Mouse (Mus musculus) hindlimb bud, embryonic 11.5 days (tissue): ENCODE measurements around the gene Rnf150.

Source experiments
- DNase-seq: peaks from one replicate; pipeline ENCODE4 v3.0.0-alpha.2; 2012; ENCODE audit warnings: low read depth, low spot score; ENCODE audit errors: extremely low spot score

Rnf150 gene

GRCm38 (mm10) chr8:83110177-83110576, 247.0 kb downstream of the Rnf150 start:
- DNase-seq = no peak

- DNase-seq = no peak
Measured at GRCm38 (mm10) chr8:83135086-83135485, 271.9 kb downstream of the Rnf150 start.

GRCm38 (mm10) chr8:83140068-83140467, 276.9 kb downstream of the Rnf150 start:
- DNase-seq = no peak

- no peak for DNase-seq
Measured at GRCm38 (mm10) chr8:83140701-83141111, 277.6 kb downstream of the Rnf150 start.
